Mouse (Mus musculus) adrenal gland, postnatal 14 days (tissue): Measurements from ENCODE around the gene Cflar. TPM values are rescaled to one million over a fixed set of nuclear protein-coding genes. Genes with fewer than 3 reads are reported as not detected.
"Not testable (repeated sequence)": the region's sequence is repeated elsewhere in the genome, so short reads cannot be mapped to it uniquely, and the experiment has no call there.

Experiments
- DNase-seq: peaks from one replicate; pipeline ENCODE4 v3.0.0; 2021; ENCODE audit warnings: mixed read lengths
- total RNA-seq: library from RNA; stranded (reverse); gene quantifications from 2 replicates; pipeline ENCODE4 v1.2.3, GENCODE M21; 2021

Gene Cflar
- total RNA-seq, 1 experiment from 2014 or later: 110 TPM

DNA sequence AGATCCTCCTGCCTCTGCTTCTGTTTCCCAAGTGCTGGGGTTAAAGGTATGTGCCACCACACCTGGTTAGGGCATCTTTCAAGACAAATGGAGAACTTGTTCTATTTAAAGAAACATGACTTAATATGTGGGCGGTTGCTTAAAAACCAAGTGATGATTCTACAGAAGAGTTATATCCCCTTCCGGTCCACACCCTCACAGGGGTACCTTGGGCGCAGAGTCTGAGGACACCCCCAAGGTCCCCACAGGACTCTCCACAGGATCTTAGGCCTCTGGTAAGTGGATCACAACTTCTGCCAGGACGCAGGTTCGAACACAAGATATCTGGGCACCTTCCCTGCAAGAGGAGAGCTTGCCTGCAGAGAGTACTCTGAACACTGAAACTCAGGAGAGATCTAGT lies 64.1 kb downstream of the Cflar start:
- DNase-seq: no peak

DNA sequence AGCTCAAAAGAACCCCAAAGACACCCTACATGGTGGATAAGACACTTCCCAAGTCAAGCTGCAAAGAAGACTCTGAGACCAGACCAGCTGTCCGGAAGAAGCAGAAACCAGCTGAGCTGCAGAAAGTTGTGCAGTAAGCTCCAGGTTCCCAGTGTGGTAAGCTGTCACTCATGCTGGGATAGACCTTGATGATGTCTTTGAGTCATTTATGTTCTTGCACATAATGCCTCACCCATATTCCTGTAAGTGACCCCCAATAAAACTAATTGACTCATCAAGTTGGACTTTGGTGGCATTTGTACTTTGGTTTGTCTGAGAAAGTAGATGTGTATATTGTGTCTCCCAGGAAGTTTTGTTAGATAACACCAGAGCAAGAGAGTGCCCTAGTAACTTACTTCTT lies 66.3 kb downstream of the Cflar start:
- no peak for DNase-seq

DNA sequence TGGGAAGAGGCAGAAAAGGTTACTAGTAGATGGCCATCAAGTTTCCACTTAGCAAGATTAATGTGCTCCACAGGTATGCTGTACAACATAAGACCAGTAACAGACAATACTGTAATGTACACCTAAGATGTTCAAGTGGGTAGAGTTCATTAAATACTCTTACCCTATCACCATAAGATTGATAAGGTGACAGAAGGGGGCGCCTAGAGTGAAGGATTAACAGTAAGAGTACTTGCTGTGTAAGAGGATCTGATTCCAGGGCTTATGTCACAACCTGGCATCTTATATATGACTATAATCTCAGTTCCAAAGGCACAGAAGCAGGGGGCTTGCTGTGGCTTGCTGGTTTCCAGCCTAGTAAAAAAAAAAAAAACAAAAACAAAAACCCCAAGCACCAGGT lies 66.9 kb downstream of the Cflar start:
- no peak for DNase-seq

DNA sequence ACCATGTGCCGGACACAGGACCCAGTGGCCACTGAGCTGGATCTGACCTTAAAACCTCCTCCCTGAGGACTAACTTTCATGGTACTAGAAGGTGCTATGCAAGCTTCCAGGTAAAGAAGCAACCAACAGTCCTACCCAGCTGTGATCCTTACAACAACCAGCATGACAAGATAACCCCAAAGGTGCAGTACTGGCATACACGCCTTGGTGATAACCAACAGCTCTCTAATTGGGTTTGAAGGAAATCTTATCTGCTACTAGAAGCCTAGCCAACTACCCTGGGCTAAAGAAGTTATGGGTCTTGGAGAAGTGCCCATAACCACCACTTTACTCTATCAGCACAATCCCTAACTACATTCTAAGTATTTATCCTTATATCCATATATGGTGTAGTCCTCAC lies 75.0 kb downstream of the Cflar start:
- DNase-seq: no peak

DNA sequence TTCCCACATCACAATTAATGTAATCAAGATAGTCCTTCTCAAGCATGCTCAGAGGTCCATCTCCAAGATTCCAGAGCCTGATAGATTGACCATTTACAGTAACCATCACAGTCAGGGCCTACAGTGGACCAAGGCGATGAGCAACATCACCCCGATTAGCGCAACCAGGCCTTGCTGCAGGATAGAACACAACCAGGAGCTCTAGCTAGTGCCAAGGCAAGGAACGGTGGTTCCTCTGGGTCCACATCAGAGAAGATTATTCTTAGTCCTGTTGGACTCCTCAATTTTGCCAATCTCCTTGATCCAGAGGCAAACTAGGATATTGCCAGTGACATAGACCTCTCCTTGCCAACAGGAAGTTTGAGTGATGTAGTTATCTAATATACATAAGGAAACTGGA lies 77.1 kb downstream of the Cflar start:
- no peak for DNase-seq

DNA sequence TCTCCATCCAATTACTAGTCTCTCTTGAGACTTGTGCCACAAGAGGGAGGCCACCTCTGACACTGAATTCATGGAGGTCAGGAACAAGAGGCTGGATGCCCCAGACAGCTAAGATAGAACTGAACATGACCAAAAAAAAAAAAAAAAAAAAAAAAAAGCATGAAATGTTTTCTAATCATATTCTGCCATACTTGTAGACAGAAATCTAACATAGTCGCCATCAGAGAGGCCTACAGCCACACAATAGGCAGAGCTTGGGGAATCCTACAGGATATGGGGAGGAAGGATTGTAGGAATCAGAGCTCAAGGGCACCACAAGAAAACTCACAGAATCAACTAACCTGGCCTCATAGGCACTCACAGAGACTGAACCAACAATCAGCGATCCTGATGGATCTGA lies 83.4 kb downstream of the Cflar start:
- no peak for DNase-seq

DNA sequence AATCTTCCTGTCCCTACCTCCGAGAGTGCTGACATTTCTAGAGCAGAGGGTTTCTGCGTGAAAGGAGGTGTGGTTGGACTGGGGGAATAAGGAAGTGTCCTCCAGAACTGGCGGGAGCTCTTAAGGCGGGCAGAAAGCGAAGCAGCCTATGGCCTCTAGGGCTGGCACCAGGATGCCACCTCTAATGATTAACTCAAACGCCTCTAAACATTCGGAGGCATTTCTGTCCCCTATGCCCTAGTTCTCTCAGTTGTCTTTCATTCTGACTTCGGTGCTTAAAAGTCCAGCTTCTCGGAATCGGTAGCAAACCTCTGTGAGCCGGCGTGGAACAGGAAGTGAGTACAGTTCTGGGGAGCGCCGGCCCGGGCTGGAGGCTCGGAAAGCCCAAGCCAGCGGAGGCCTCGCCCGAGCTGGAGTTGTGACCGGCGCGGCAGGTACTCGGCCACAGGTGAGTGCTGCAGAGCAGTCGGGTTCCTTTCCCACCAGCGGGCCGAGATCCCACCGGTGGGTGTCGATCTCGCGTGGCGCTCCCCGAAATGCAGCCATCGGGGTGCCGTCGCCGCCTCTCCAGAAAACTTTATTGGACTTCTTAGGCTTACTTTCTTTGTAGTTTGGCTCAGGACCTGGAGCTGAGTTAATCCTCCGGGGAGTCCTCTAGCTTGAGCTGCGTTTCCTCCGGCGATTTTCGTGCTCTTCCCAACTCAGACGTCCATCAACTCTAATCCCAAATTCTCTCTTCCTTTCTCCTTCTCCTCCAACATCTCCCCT lies 84.2 kb downstream of the Cflar start, which contains the start of gene Casp8:
TSS of gene Casp8 (plus strand) at position 84 of the 768 bp plus-strand sequence.
- DNase-seq: peak; percentile 75

DNA sequence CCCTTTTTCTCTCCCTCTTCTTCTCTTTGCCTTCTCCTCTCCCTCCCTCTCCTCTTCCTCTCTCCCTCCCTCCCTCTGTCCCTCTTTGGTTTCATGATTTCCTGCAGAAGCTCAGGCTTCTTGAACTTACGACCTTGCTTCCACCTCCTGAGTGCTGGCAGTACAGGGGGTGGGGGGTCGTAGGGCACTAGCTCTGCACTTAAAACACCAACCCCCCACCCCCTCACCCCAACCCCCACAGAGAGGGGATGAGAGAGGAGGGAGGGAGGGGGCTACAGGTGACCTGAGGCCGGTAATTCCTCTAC lies 84.7 kb downstream of the Cflar start:
- no peak for DNase-seq

DNA sequence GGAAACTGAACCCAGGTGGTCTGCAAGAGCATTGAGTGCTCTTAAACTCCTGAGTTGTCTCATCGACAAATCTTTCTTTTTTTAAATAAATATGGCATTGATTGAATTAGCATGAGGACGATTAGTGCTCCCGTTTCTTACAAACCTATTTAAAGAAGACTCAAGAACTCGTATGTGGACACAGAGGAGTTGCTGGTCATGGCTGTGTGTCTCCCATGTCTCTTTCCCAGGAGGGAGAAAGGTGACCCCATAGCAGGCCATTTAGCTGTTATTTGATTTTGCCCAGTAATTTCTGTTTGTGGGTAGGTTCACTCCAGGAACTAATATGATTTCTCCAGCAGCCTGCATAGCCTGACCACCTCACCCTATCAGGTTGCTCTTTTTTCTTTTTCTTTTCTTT lies 85.5 kb downstream of the Cflar start:
- no peak for DNase-seq

DNA sequence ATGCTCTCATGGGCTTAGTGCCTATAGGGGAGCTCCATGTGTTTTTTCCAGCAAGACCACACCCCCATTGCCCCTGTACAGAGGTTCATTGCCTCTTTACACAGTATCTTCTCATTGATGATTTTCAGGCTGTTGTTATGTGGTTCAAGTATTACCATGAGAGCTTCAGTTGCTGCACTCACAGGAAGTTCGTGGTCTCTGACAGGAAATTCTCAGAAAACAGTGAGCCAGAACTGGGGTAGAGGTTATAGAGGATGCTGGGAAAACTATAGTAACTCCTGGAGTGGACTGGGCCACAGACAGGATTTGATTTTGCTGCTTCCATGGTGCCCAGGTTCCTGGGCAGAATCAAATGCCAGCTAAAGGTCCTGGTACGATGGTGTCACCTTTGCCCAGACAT lies 86.1 kb downstream of the Cflar start:
- DNase-seq: no peak

DNA sequence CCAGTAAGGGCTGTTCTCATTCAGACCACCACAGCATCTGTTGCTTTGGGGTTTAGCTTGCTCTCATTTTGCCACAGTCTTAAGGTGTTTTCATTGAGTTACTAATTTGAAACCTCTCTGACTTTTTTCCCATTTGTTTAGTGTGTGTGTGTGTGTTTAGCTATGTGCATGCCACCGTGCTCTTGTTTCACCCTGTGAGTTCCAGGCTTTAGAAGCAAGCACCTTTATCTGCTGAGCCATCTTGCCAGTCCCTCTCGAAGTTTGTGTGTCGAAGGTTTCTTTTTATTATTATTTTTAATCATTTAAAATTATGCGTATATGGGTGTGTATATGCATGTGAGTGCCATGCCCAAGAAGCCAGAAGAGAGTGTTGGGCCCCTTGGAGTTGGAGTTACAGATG lies 87.6 kb downstream of the Cflar start:
- DNase-seq: no peak

DNA sequence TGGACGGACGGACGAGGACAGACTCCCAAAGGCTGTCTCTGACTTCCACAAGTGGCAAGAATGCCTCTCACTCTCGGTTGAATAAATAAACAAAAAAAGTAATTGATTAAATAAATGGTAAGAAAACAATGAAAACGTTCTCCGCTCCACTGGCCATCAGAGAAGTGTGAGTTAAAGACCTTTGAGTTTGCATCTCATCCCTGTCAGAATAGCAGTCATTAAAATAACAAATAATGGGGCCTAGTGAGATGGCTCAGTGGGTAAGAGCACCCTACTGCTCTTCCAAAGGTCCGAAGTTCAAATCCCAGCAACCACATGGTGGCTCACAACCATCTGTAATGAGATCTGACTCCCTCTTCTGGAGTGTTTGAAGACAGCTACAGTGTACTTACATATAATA lies 89.3 kb downstream of the Cflar start:
- DNase-seq: not testable (repeated sequence)

DNA sequence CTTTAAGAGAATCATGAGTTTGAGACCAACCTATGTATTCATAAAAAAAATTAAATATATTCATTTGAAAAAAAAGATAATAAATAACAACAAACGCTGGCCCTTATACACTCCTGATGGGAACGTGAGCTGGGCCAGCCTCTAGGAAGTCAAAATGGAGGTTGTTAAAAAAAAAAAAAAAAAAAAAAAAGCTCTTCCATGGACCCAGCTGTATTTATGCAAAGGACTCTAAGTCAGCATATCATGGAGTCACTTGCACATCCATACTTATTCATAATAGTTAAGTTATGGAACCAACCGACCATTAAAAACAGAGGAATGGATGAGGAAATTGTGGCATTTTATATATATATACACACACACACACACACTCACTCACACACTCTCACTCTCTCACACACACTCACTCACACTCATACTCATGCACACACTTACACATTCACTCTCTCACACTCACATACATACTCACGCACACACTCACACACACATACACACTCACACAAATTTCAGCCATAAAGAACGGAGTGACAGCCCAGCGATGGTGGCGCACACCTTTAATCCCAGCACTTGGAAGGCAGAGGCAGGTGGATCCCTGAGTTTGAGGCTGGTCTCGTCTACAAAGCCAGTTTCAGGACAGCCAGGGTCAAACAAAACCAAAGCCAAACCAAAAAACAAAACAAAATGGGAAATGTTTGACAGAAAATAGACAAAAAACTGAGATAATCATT lies 90.4 kb downstream of the Cflar start:
- no peak for DNase-seq

DNA sequence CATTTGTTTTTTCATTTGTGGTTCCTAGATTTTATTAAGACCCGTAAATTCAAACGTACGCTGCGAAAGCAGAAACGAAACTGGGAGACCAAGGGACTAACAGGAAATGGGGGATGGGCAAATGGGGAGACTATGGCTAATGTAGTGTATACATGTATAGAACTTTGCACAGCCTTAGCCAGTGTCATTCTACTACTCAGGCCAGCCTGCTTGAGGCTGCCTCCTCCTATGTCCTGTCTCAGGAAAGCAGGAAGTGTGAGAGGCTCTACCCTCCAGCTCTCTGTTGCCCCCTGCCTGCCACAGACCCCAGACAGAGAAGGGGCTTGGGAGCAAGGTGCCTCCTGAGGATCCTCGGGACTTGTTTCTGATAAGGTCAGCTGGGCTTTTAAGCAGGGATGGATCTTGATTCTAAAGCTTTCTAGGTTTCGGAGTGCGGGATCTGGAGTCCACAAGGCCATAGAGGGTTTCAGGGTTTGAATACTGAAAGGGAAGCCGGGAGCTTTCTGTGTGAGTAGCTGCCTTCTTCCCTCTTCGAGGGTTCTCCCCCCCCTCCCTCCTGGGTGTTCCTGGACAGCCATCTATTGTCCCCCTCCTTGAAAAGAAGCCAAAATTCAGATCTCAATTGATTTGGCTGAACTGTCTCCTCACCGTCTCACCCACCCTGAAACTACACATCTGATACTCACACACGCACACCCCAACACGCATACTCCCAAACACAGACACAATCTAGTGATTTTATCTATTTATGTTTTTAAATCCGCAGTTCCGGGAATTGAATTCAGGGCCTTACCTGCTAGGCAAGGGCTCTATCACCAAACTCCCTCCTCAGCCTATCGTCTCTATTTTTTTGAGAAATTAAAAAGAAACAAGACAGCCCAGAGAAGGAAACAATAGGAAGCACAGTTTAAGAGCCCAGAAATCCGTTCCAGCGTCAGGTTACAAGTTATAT lies 91.3 kb downstream of the Cflar start:
- peak; percentile 61 for DNase-seq

DNA sequence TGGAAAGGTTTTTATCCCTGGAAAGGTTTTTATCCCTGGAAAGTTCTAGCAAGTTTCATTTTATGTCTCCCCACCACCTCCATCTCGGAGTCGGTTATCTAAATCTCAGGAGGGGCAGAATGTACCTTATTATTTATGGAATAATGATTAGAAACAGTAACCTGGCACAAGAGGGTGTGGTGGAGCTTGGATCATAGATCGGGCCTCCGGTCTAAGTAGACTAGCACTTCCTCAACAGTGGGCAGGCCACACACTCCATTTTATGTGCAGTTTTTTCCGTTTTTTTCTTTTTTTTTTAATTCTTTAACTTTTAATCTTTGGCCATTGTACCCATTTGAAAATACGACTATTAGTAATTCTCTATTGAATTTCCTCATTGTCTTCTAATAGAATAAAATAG lies 92.2 kb downstream of the Cflar start:
- no peak for DNase-seq

DNA sequence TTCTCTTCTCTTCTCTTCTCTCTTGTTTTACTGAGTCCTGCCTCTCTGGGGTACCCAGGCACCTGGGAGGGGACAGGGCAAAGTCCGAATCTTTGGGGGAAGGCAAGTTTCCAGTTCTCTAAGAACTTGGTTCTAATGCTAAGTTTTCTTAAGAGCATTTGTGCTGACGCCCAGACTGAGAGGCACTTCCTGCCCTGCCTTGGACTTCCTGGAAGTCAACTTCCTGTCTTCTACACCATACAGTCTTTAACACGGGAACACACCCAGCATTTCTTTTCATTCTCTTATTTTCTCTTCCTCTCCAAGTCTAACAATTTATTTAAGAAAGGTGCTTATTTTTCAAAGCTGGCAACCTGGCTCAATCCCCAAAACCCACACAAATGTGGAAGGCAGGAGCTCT lies 95.3 kb downstream of the Cflar start:
- DNase-seq: no peak

Other genes with a start within 250 kb of the Cflar start
- gene Orc2, start 206.4 kb upstream of the Cflar start, total RNA-seq: 20.5 and 24.9 TPM in 2 replicates
- gene Fam126b, start 125.2 kb upstream of the Cflar start, total RNA-seq: 51.3 and 53.5 TPM in 2 replicates
- gene Ndufb3, start 125.1 kb upstream of the Cflar start, total RNA-seq: 224 and 254 TPM in 2 replicates
- 7.9 and 9.4 TPM in 2 replicates for gene Als2cr12, start 15.5 kb upstream of the Cflar start, total RNA-seq
- 20.2 and 25.4 TPM in 2 replicates for gene Casp8, start 83.9 kb downstream of the Cflar start, total RNA-seq